Mouse (Mus musculus) inflammation-experienced regulatory T-cells, adult 6 months (primary cell): Measurements from ENCODE around the gene Rasgef1b. TPM values are rescaled to one million over a fixed set of nuclear protein-coding genes. Genes with fewer than 3 reads are reported as not detected.

ENCODE experiments used
- ATAC-seq: one replicate; pipeline ENCODE4 v1.8.0; 2017
- polyA plus RNA-seq, 3 experiments: library from polyadenylated mRNA; unstranded; fragments of 100-300 nt; shearing (Covaris generic); gene quantifications; one replicate each; pipeline ENCODE4 v1.2.1; 2017

Rasgef1b gene
- polyA plus RNA-seq, 3 experiments from 2014 or later, result 1.6 to 3.3 (median 2.5) TPM

- ATAC-seq, result no peak
Measured at GRCm38 (mm10) chr5:99707261-99707660, 21.6 kb downstream of the Rasgef1b start.

- ATAC-seq, result no peak
Measured at GRCm38 (mm10) chr5:99701811-99702210, 27.1 kb downstream of the Rasgef1b start.

GRCm38 (mm10) chr5:99694712-99695360, 34.0 kb downstream of the Rasgef1b start:
- no peak for ATAC-seq

GRCm38 (mm10) chr5:99689909-99690308, 39.0 kb downstream of the Rasgef1b start:
- ATAC-seq, result no peak

- no peak for ATAC-seq
Measured at GRCm38 (mm10) chr5:99687894-99688293, 41.0 kb downstream of the Rasgef1b start.

- no peak for ATAC-seq
Measured at GRCm38 (mm10) chr5:99684023-99684422, 44.8 kb downstream of the Rasgef1b start.

- ATAC-seq, result no peak
Measured at GRCm38 (mm10) chr5:99669971-99670571, 58.8 kb downstream of the Rasgef1b start.

- ATAC-seq, result no peak
Measured at GRCm38 (mm10) chr5:99656024-99656423, 72.8 kb downstream of the Rasgef1b start.

- ATAC-seq, result no peak
Measured at GRCm38 (mm10) chr5:99652931-99653330, 75.9 kb downstream of the Rasgef1b start.

- no peak for ATAC-seq
Measured at GRCm38 (mm10) chr5:99641407-99641806, 87.5 kb downstream of the Rasgef1b start.

GRCm38 (mm10) chr5:99636575-99636974, 92.3 kb downstream of the Rasgef1b start:
- ATAC-seq, result no peak

- ATAC-seq, result no peak
Measured at GRCm38 (mm10) chr5:99634010-99634541, 94.8 kb downstream of the Rasgef1b start.

GRCm38 (mm10) chr5:99633548-99633947, 95.3 kb downstream of the Rasgef1b start:
- ATAC-seq, result no peak

GRCm38 (mm10) chr5:99632649-99633310, 96.1 kb downstream of the Rasgef1b start:
- no peak for ATAC-seq

- ATAC-seq, result peak; percentile 28
Measured at GRCm38 (mm10) chr5:99630087-99630486, 98.8 kb downstream of the Rasgef1b start.

GRCm38 (mm10) chr5:99625603-99626002, 103.3 kb downstream of the Rasgef1b start:
- ATAC-seq, result no peak

GRCm38 (mm10) chr5:99620771-99621170, 108.1 kb downstream of the Rasgef1b start:
- no peak for ATAC-seq

GRCm38 (mm10) chr5:99617271-99617800, 111.5 kb downstream of the Rasgef1b start:
- ATAC-seq, result no peak

GRCm38 (mm10) chr5:99613321-99614118, 115.3 kb downstream of the Rasgef1b start:
- ATAC-seq, result no peak

- no peak for ATAC-seq
Measured at GRCm38 (mm10) chr5:99607602-99608001, 121.3 kb downstream of the Rasgef1b start.

GRCm38 (mm10) chr5:99606164-99606858, 122.6 kb downstream of the Rasgef1b start:
- ATAC-seq, result no peak
